Mouse (Mus musculus) liver, embryonic 14.5 days (tissue): ENCODE data around the gene Tmprss5. TPM values are rescaled to one million over a fixed set of nuclear protein-coding genes. Genes with fewer than 3 reads are reported as not detected.

Source experiments
- ATAC-seq: fragments of 200-750 bp; cut with Nextera tagmentation; 2 replicates; pipeline ENCODE4 v1.8.0; 2017; ENCODE audit warnings: moderate number of reproducible peaks, mild to moderate bottlenecking, moderate library complexity; ENCODE audit not compliant: insufficient read depth
- DNase-seq, 3 experiments: peaks; one replicate each; pipeline ENCODE4 v3.0.0-alpha.2; 2012 to 2013; ENCODE audit warnings: low read depth in 3 of 3, low spot score in 3 of 3
- H3K27ac ChIP-seq: fragments of 300-500 bp; sonication (generic); 2 replicates; pipeline ENCODE4 v1.5.1; 2014; ENCODE audit warnings: moderate library complexity, mild to moderate bottlenecking, control low read depth, inconsistent platforms
- H3K27me3 ChIP-seq: fragments of 300-500 bp; sonication (generic); 2 replicates; pipeline ENCODE4 v1.6.1; 2014; ENCODE audit warnings: mild to moderate bottlenecking, low read length, moderate library complexity; ENCODE audit not compliant: control insufficient read depth, insufficient read depth
- H3K36me3 ChIP-seq: fragments of 300-500 bp; sonication (generic); replicated peaks from 2 replicates; pipeline ENCODE4 v1.6.1; 2014; ENCODE audit warnings: low read depth; ENCODE audit not compliant: control insufficient read depth, insufficient read depth
- H3K4me1 ChIP-seq, 2 experiments: fragments of 200-500 bp in 1 of 2; fragments of 300-500 bp in 1 of 2; sonication (generic) in 1 of 2; replicated peaks; 2 replicates each; pipeline ENCODE4 v1.6.1; 2012 to 2014; ENCODE audit warnings: antibody characterized with exemption in 1 of 2, inconsistent platforms in 1 of 2, low read length in 1 of 2; ENCODE audit not compliant: control insufficient read depth in 2 of 2, insufficient read depth in 2 of 2
- H3K4me2 ChIP-seq: fragments of 300-500 bp; sonication (generic); 2 replicates; pipeline ENCODE4 v1.6.1; 2014; ENCODE audit warnings: low read depth, mild to moderate bottlenecking, control low read depth, moderate library complexity
- H3K4me3 ChIP-seq, 2 experiments: fragments of 200-500 bp in 1 of 2; fragments of 300-500 bp in 1 of 2; sonication (generic) in 1 of 2; 2 replicates each; pipeline ENCODE4 v1.5.1; 2012 to 2014; ENCODE audit warnings: low read depth in 2 of 2, low read length in 2 of 2, mild to moderate bottlenecking in 2 of 2, control low read depth in 1 of 2, inconsistent platforms in 1 of 2, moderate library complexity in 1 of 2; ENCODE audit not compliant: insufficient read depth in 1 of 2
- H3K9ac ChIP-seq: fragments of 300-500 bp; sonication (generic); replicated peaks from 2 replicates; pipeline ENCODE4 v1.6.1; 2014; ENCODE audit warnings: mild to moderate bottlenecking, control low read depth, moderate library complexity
- H3K9me3 ChIP-seq: fragments of 300-500 bp; sonication (generic); 2 replicates; pipeline ENCODE4 v1.6.1; 2016; ENCODE audit warnings: low read length, mixed read lengths; ENCODE audit not compliant: control insufficient read depth
- CTCF ChIP-seq: IDR thresholded peaks from 2 replicates; pipeline ENCODE4 v1.5.1; 2016; ENCODE audit warnings: antibody characterized with exemption, low read depth, control low read depth
- EP300 ChIP-seq: IDR thresholded peaks from 2 replicates; pipeline ENCODE4 v1.6.1; 2016; ENCODE audit warnings: antibody characterized with exemption, low read depth
- WGBS: fragments of 180-500 bp; shearing (Covaris S2); extraction: QIAGEN DNeasy Blood & Tissue Kit; methylation state at CpG from one replicate; pipeline ENCODE4 v1.1.7; 2014; ENCODE audit not compliant: insufficient replicate concordance; 5-methylcytosine and 5-hydroxymethylcytosine counted together
- polyA plus RNA-seq, 2 experiments: library from polyadenylated mRNA; depleted of rRNA in 1 of 2; stranded (reverse) in 1 of 2; unstranded in 1 of 2; fragments of >200 nt; fragmentation: Nextera tagmentation in 1 of 2; extraction: Ambion mirVana in 1 of 2; gene quantifications; 2 replicates each; pipeline versions ENCODE4 v1.2.1 to v1.2.3; 2012 to 2014

The Tmprss5 gene
- polyA plus RNA-seq, 2 experiments: 0.02 TPM; not detected in 1

GRCm38 (mm10) chr9:49147031-49147430, 66.0 kb downstream of the Tmprss5 start:
- Histone ChIP-seq H3K27me3 (no peaks in the 10 kb centered on the region), H3K4me1 (no peaks in the 10 kb centered on the region), H3K9me3 (no peaks in the 10 kb centered on the region), H3K4me2 (no peak overlapping the region), H3K4me3 (no peak overlapping the region), H3K27ac (no peak overlapping the region), H3K36me3 (no peaks in the 10 kb centered on the region), H3K9ac (no peak overlapping the region)
- ATAC-seq (no peak), DNase-seq (no peak)
- TF ChIP-seq CTCF: no peak
- no peak for TF ChIP-seq EP300
- WGBS: 50% methylated on average over 3 of the region's 3 CpGs

Other genes with a start within 250 kb of the Tmprss5 start
- 0.24 and 0.26 TPM in 2 replicates for gene Zbtb16, start 245.0 kb upstream of the Tmprss5 start, polyA plus RNA-seq (2012; rRNA removed)
- 0.24 and 0.30 TPM in 2 replicates for gene Zbtb16, start 245.0 kb upstream of the Tmprss5 start, polyA plus RNA-seq (2014; fragmentation: Nextera tagmentation; extraction: Ambion mirVana)
- gene Htr3a, start 170.2 kb upstream of the Tmprss5 start, polyA plus RNA-seq (2012; rRNA removed): not detected in 2 replicates
- gene Htr3a, start 170.2 kb upstream of the Tmprss5 start, polyA plus RNA-seq (2014; fragmentation: Nextera tagmentation; extraction: Ambion mirVana): not detected in 2 replicates
- gene Htr3b, start 116.3 kb upstream of the Tmprss5 start, polyA plus RNA-seq (2012; rRNA removed): 0.01 TPM in 1 of 2 replicates, not detected in the other
- not detected in 2 replicates for gene Htr3b, start 116.3 kb upstream of the Tmprss5 start, polyA plus RNA-seq (2014; fragmentation: Nextera tagmentation; extraction: Ambion mirVana)
- 2.4 and 3.0 TPM in 2 replicates for gene Usp28, start 95.9 kb upstream of the Tmprss5 start, polyA plus RNA-seq (2012; rRNA removed)
- 4.1 and 4.5 TPM in 2 replicates for gene Usp28, start 95.9 kb upstream of the Tmprss5 start, polyA plus RNA-seq (2014; fragmentation: Nextera tagmentation; extraction: Ambion mirVana)
- 11.7 and 18.1 TPM in 2 replicates for gene Zw10, start 25.6 kb upstream of the Tmprss5 start, polyA plus RNA-seq (2012; rRNA removed)
- gene Zw10, start 25.6 kb upstream of the Tmprss5 start, polyA plus RNA-seq (2014; fragmentation: Nextera tagmentation; extraction: Ambion mirVana): 22.7 and 23.8 TPM in 2 replicates
- not detected in 2 replicates for gene Gm4894, start 169.3 kb downstream of the Tmprss5 start, polyA plus RNA-seq (2012; rRNA removed)
- not detected in 2 replicates for gene Gm4894, start 169.3 kb downstream of the Tmprss5 start, polyA plus RNA-seq (2014; fragmentation: Nextera tagmentation; extraction: Ambion mirVana)